Mouse (Mus musculus): ENCODE measurements around the gene Mllt11. TPM values are rescaled to one million over a fixed set of nuclear protein-coding genes. Genes with fewer than 3 reads are reported as not detected.

Mllt11 gene
- total RNA-seq, 2 experiments from 2014 or later: 52.0 to 84.9 TPM

DNA sequence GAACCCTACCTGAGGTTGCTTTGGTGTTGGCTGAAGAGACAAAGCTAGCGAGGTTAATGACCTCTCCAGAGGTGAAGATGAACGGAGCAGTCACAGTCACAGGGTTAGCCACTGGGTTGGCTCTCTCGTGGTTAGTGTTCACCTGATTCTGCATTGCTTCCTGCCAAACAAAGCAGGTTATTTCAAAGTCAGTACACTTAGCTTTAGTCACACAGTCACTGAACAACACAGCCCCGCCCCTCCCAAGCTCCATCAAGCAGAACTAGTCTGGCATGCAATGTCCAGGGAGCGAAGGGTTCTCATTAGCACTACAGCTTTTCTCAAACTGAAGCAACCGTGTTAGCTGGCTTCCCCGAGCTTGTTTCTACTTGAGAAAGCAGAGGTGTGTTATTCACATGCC is 31.8 kb downstream of the Mllt11 start:
- intact Hi-C loops (cut with DNase I): no loop called here
- no peak for TF ChIP-seq CTCF (IDR thresholded peaks at IDR 0.05)
- Histone ChIP-seq H3K4me3 (no peak overlapping the region), H3K27ac (no peak overlapping the region)
- DNase-seq: no peak

DNA sequence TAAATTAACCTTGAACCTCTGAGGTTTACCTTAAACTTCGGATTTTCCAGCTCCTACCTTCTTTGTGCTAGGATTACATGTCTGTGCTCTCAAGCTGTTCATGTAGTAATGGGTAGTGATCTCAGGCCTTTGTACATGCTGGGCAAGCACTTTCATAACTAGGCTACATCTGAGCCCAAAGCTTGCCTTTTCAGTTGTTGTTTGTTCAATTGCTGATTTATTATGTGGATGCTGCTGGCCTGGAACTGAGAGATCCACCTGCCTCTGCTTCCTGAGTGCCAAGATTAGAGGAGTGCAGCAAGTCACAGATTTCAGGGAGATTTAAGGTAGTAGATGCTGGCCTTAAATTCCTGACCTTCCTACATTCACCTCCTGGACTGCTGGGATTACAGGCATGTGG is 32.9 kb downstream of the Mllt11 start:
- TF ChIP-seq CTCF (IDR thresholded peaks at IDR 0.05): no peak
- no peak for DNase-seq
- H3K27ac ChIP-seq: no peak overlapping the region
- intact Hi-C loops (cut with DNase I): no loop called here
- H3K4me3 ChIP-seq: no peak overlapping the region

- Histone ChIP-seq H3K4me3 (no peak overlapping the region), H3K27ac (no peak overlapping the region)
- DNase-seq: no peak
- no peak for TF ChIP-seq CTCF (IDR thresholded peaks at IDR 0.05)
- intact Hi-C loops (cut with DNase I): no loop called here
Observed at GRCm38 (mm10) chr3:95195772-95196171, 36.2 kb downstream of the Mllt11 start.

- TF ChIP-seq CTCF (IDR thresholded peaks at IDR 0.05): no peak
- intact Hi-C loops (cut with DNase I): no loop called here
- no peak overlapping the region for H3K27ac ChIP-seq
- no peak for DNase-seq
- no peak overlapping the region for H3K4me3 ChIP-seq
Observed at GRCm38 (mm10) chr3:95194721-95195135, 37.2 kb downstream of the Mllt11 start.

DNA sequence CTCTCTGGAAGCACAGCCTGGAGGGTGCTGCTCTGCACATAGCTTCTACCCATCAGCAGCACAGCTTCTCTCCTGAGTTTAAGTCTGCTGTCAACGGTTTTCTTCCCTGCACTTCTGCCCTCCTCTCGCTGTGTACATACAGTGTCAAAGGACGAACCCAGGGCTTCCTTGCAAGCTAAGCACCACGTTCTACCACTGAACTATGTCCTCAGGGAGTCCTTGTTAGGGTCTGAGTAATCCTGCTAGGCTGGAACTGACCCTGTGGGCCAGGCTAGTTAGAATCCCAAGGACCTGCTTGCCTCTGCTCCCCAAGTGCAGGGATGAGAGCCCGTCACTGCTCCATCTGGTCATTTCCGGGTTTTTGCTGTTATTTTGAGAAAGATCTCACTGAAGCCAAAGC is 45.1 kb downstream of the Mllt11 start:
- H3K27ac ChIP-seq: no peak overlapping the region
- DNase-seq: no peak
- intact Hi-C loops (cut with DNase I): no loop called here

DNA sequence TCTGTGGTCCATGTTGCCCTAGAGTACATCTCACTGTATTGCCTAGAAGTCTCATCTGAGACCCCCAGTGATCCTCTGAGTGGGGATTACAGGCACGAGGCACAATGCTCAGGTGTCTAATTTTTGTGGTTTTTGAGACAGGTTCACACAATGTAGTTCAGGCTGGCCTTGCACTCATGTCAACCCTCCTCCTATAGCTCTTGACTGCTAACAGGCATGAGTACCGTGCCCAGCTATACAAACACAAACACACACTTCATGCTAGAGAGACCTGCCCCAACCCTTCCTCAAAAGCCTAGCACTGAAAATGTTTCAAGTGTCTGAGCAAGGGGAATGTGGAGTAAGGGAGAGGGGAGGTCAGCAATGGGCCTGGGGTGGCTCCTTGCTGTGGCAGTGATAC is 45.9 kb downstream of the Mllt11 start:
- DNase-seq: no peak
- no peak overlapping the region for H3K4me3 ChIP-seq
- H3K27ac ChIP-seq: no peak overlapping the region
- no peak for TF ChIP-seq CTCF (IDR thresholded peaks at IDR 0.05)
- intact Hi-C loops (cut with DNase I): no loop called here

More for the DNA sequence above, 45.1 kb downstream of the Mllt11 start:
- TF ChIP-seq CTCF (IDR thresholded peaks at IDR 0.05): no peak
- no peak overlapping the region for H3K4me3 ChIP-seq

GRCm38 (mm10) chr3:95184796-95185577 is 47.0 kb downstream of the Mllt11 start:
- Histone ChIP-seq H3K27ac (no peak overlapping the region), H3K4me3 (no peak overlapping the region)
- TF ChIP-seq CTCF (IDR thresholded peaks at IDR 0.05): no peak
- intact Hi-C loops (cut with DNase I): no loop called here
- DNase-seq: no peak

- H3K4me3 ChIP-seq: no peak overlapping the region
- H3K27ac ChIP-seq: no peak overlapping the region
- no peak for DNase-seq
- intact Hi-C loops (cut with DNase I): no loop called here
- no peak for TF ChIP-seq CTCF (IDR thresholded peaks at IDR 0.05)
Observed at GRCm38 (mm10) chr3:95181841-95182240, 50.1 kb downstream of the Mllt11 start.

DNA sequence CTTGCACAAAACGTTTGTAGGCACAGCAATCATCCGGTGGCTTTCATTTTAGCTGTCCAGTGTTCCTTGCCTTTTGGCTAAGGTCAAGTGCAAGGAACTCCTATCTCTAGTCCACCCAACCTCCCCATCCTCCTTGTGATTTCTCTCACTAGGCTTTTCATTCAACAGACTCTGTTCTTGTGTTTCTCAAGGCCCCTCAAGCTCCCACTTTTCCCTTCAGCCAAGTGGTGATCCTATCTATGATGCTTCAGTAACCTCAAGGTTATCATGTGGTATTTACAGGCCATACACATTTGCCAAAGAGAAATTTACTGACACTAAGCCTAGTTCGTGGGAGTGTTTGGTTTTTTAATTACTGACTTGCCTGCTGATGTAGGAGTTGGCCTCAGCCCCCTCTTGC is 52.1 kb downstream of the Mllt11 start:
- no peak overlapping the region for H3K27ac ChIP-seq
- intact Hi-C loops (cut with DNase I): no loop called here
- no peak overlapping the region for H3K4me3 ChIP-seq
- no peak for DNase-seq
- TF ChIP-seq CTCF (IDR thresholded peaks at IDR 0.05): no peak

DNA sequence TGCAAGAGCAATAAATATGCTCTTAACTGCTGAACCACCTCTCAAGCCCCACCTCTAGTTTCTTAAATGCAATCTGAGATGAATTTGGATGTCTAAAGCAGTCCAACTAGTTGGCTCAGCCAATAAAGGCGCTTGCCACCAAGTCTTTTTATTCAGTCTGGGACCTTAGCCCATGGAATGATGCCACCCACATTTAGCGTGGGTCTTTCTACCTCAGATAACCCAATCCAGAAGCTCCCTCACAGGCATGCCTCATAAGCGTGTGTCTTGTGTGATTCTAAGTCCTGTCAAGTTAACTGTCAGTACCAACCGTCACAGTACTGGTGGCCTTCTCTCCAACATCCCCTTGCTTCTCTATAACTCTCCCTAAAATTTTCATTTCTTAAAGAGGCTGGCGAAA is 53.0 kb downstream of the Mllt11 start:
- intact Hi-C loops (cut with DNase I): no loop called here
- no peak overlapping the region for H3K4me3 ChIP-seq
- no peak for TF ChIP-seq CTCF (IDR thresholded peaks at IDR 0.05)
- H3K27ac ChIP-seq: 0 out of 2 replicates have a peak overlapping the region, but pooled peaks have one; percentile 28
- DNase-seq: no peak

- DNase-seq: no peak
- intact Hi-C loops (cut with DNase I): no loop called here
- H3K27ac ChIP-seq: peak overlapping the region; percentile 28; the same call in 1 of the 2 replicates
- H3K4me3 ChIP-seq: no peak overlapping the region
- TF ChIP-seq CTCF (IDR thresholded peaks at IDR 0.05): no peak
Observed at GRCm38 (mm10) chr3:95177583-95177982, 54.4 kb downstream of the Mllt11 start.

GRCm38 (mm10) chr3:95176500-95176899 is 55.5 kb downstream of the Mllt11 start:
- no peak overlapping the region for H3K4me3 ChIP-seq
- DNase-seq: no peak
- intact Hi-C loops (cut with DNase I): no loop called here
- no peak for TF ChIP-seq CTCF (IDR thresholded peaks at IDR 0.05)
- H3K27ac ChIP-seq: no peak overlapping the region

DNA sequence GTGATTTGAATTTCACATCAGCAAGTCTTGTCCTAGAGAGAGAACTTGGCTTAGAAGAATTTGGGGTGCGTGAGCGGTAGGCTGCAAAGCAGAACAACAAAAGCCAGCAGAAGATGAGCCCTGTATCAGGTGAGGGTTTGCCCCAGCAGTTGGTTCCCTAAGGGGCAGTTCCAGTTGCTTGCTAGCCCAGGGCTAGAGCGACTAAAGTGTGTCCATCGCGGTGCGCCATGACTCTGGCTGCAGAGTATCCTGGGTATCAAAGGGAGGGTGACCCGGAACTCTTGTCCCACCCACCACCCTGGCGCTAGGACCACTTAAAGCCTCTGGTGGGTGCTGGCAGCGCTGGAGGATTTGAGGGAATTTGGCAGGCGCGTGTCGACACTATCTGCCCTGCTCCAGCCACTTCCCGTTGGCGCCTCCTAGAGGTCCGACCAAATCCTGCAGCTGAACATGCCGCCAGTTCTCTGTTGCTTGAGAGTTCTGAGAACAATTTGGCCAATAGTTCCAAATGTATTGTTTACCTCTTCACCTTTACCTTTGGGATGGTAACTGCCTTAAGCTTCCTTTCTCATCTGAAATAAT is 57.9 kb downstream of the Mllt11 start:
- Histone ChIP-seq H3K4me3 (peak overlapping the region; percentile 61), H3K27ac (peak overlapping the region; percentile 73)
- peak; percentile 96 for TF ChIP-seq CTCF (IDR thresholded peaks at IDR 0.05)
- peak; percentile 92 for DNase-seq
- intact Hi-C loops (cut with DNase I): loop anchor here (1.0 kb wide), 1 partner anchor 32 kb away; the partner anchor contains the start of gene Tnfaip8l2

Measured in gastrocnemius, adult 2 months (tissue).